Mouse (Mus musculus) frontal cortex, postnatal 25 days (tissue): Measurements from ENCODE around the gene Tmem167b.
"Not testable (repeated sequence)": the region's sequence is repeated elsewhere in the genome, so short reads cannot be mapped to it uniquely, and the experiment has no call there.

ENCODE experiments used
- DNase-seq, 2 experiments: peaks; one replicate each; pipeline ENCODE4 v3.0.0; 2022; ENCODE audit warnings: low spot score in 2 of 2

Gene Tmem167b

GRCm38 (mm10) chr3:108562133-108562730 lies at the start of gene Tmem167b:
TSS of gene Tmem167b (minus strand) at chr3:108562466.
- peak; percentile 97 for DNase-seq

DNA sequence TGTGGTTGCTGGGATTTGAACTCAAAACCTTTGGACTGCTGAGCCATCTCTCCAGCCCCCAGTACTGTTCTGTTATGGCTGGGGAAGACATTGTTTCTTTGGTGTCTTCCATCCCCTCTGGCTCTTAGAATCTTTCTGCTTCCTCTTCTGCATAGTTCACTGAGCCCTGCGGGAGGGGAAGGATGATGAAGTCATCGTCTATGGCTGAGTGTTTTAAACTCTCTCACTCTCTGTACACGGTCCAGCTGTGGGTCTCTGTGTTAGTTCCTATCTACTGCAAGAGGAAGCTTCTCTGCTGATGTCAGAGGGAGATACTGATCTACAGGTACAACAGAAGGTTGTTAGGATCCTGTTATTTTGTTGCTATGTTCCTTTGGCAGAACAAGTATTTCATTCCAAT lies 46.6 kb upstream of the Tmem167b start:
- no peak for DNase-seq

GRCm38 (mm10) chr3:108591530-108592522 lies 29.6 kb upstream of the Tmem167b start:
- DNase-seq: no peak

GRCm38 (mm10) chr3:108590786-108591529 lies 28.7 kb upstream of the Tmem167b start, which contains the start of gene Wdr47:
TSS of gene Wdr47 (plus strand) at chr3:108591279.
- DNase-seq: peak; percentile 86 to 92

- DNase-seq: no peak
Observed at GRCm38 (mm10) chr3:108588446-108588845, 26.2 kb upstream of the Tmem167b start.

DNA sequence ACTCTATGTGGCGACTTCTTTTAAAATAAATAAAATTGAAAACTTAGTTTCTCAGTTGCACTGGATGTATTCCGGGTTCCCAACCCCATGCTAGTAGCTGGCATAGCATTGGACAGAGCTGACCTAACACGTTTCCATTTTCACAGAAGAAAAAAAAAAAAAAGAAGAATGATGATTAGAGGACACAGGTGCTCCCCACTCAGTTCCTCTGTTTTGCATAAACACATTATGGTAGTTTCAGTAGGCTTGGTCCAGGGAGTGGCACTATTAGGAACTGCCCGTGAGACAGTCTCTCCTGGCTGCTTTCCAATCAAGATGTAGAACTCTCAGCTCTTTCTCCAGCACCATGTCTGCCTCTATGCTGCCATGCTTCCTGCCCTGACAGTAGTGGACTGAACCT lies 22.3 kb upstream of the Tmem167b start:
- DNase-seq: no peak

DNA sequence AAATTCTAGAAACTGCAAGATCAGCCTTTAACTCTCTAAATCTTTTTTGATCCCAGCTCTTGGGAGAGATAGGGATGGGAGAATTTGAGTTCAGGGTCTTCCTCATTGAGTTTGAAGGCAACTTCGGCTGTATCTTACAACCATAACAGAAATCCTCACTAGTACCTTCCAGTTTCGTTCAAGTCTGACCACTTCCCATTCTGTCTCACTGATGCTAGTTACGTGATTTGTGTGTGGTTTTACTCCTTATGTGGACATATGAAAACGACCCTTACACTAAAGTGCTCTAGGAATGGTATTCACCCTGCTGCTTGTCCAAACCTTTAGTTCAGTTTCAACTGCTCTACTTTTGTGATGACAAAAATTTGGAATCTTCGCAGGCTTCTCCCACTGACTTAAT lies 11.8 kb upstream of the Tmem167b start:
- DNase-seq: no peak

GRCm38 (mm10) chr3:108572309-108573010 lies 10.2 kb upstream of the Tmem167b start:
- no peak for DNase-seq

DNA sequence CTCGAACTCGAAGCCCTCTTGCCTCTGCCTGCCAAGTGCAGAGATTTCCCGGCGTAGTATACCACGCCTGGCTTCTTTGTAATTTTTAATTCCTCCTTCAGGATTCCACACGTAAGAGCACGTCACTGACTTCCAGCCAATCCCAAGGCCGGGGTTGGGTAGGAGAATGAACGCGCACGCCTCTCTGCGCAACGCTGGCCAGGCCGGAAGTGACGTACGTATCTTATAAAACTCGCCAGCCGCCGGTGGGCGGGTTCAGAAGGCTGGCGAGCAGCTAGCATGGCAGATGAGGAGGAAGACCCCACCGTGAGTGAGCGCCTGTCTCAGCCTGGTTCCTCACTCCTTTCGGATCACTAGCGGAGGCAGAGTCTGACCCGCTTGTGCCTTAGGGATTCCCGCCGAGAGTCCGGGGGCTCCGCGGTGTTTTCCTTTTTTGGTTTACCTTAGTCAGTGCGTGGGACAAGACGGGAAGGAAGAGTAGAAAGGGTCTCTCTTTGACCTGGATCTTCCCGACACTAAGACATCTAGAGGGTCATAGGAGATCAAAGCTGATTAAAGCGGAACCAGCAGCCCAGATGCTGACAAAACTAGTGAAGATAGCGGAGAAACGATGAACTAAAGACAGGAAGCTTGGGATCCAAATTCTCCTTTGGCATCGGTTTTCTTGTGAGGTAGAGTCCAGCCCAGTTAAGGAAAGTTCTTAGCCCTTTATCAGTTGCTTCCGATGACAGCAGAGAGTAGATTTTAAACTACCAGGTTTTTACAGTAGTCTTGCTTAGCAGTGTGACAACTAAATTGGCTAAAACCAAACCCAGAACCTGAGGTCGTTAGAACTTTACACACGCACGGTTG lies 9.4 kb upstream of the Tmem167b start, which contains the start of gene Taf13:
Gene Taf13 (plus strand): TSS at position 256 of the 852 bp plus-strand sequence.
- DNase-seq: peak; percentile 96 to 97

GRCm38 (mm10) chr3:108570813-108571212 lies 8.5 kb upstream of the Tmem167b start:
- DNase-seq: no peak

DNA sequence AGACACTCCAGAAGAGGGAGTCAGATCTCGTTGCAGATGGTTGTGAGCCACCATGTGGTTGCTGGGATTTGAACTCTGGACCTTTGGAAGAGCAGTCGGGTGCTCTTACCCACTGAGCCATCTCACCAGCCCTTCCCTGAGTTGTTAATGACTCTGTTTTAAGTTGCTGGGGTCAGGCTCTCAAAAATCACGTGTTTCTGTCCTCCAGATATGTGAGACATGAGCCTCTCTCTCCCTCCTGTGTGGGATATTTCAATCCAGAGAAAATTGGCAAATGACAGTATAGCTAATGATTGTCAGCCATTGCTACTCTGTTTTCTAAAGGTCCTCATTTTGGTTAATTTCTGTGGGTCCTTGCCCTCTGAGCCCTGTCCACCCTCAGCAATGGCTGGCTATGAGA lies 7.4 kb upstream of the Tmem167b start:
- not testable (repeated sequence) for DNase-seq

- no peak for DNase-seq
Observed at GRCm38 (mm10) chr3:108567990-108568877, 6.0 kb upstream of the Tmem167b start.

DNA sequence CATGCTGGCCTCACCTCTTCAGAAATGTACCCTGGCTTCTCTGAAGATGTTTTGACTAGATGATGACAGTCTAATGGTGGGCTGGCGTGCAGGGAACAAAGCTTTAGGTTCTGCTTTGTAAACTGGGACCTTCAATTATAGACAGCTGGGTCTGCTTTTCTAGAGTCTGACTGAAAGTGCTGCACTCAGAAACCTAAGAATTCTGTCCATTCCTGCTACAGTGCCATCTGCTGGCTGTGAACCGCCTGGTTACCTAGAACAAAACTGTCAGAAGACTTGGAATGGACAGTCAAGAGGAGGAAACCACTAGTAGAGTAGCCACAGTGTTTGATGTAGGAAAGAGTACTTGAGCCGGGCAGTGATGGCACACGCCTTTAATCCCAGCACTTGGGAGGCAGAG lies 1.0 kb upstream of the Tmem167b start:
- peak; percentile 71 to 72 for DNase-seq

DNA sequence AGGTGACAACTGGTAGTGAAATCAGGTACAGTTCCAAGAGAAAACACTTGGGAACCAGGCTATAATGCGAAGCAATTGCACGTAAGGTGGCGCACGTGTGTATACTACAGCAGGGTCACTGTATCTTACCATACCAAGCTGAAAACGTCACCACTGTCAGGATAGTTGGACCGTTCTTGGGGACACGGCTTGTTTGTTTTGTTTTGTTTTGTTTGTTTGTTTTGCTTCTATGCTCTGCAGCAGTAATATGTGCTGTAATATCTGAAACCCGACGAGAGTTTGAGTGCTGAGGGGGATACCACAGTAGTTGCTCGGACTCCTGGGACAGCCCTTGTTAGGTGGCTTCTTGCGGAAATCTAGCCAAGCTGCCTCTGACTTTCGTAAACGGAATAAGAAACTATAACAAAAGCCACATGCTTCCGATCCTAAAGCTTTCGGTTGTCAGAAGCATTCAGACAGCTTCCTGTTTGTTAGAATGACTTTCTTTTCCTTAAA lies 558 bp upstream of the Tmem167b start:
- DNase-seq: no peak

GRCm38 (mm10) chr3:108557888-108558287 lies 4.4 kb downstream of the Tmem167b start:
- DNase-seq: no peak

DNA sequence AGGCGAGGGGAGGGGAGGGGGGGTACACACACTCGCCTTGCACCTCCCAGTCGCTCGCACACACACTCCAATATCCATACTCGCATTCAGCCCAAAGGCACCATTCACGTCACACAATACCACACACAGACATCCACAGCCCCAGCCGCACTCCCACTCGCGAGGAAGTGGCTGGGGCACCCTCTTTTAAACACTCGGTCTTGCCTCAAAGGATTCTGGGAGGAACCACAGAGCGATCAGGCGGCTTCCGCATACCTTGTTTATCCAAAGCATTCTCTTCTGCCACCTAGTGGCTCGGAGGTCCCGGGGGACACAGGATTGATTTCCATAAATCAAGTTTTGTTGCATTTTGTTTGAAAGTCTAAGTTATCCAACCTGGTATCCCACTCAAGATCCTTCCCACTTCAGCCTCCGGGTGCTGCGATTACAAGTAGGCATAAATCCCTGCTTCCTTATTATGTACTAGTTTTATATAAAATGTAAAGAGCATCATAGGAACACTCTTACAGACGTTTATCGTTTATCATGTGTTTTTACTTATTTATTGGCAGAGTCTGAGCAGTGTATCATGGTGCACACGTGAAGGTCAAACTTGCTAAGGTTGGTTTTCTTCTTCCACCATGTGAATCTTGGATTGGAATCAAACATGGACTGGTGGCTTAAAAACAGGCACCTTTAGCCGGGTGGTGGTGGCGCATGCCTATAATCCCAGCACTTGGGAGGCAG lies 7.5 kb downstream of the Tmem167b start:
- peak; percentile 90 to 95 for DNase-seq

DNA sequence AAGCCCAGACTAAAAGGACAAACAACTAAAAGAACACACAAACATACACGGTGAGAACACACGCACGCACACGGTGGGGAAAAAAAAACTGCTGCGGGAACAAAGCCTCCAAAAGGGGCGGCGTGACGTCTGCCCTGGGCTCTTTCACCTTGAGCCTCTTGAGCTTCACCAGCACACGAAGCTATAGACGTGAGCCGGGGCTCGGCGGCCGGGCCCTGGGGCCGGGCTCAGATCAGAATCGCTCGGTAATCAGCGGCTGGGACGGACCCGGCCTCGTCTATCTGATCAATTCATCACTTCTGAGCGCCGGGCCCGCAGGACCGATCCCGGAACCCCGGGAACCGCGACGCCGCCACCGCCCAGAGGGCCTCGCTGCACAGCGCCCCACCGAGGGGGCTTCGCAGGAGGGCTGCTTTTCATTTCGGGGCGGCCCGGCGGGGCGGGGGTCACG lies 8.1 kb downstream of the Tmem167b start:
- DNase-seq: peak in 1 of 2 experiments; percentile 19

GRCm38 (mm10) chr3:108542299-108542698 lies 20.0 kb downstream of the Tmem167b start:
- no peak for DNase-seq
